Mouse (Mus musculus) left cerebral cortex, postnatal 25 days (tissue): ENCODE results near the gene Smim8. TPM values are rescaled to one million over a fixed set of nuclear protein-coding genes. Genes with fewer than 3 reads are reported as not detected.
"Not testable (repeated sequence)": the region's sequence is repeated elsewhere in the genome, so short reads cannot be mapped to it uniquely, and the experiment has no call there.

Source experiments
- DNase-seq, 2 experiments: peaks; one replicate each; pipeline ENCODE4 v3.0.0; 2022; ENCODE audit warnings: low spot score in 2 of 2, mixed read lengths in 1 of 2
- intact Hi-C: fragments of 180-260 bp; cut with DNase I; formaldehyde crosslinking; loops from one replicate; pipeline ENCODE4 v1.15.1; 2025
- total RNA-seq, 2 experiments: library from RNA; stranded (reverse); gene quantifications; 2 replicates each; pipeline ENCODE4 v1.2.3; 2021

Smim8 gene
- 10 to 100 TPM; 19.5 to 24.3 TPM for total RNA-seq

GRCm38 (mm10) chr4:34777677-34778527 is at the start of gene Smim8:
Gene Smim8 (minus strand): TSS chr4:34778423.
- peak; percentile 87 for DNase-seq
- intact Hi-C loops, result loop anchor here (1.0 to 5.0 kb wide), 2 partner anchors 91 to 109 kb away; partner anchors contain the start of gene Slc35a1

- intact Hi-C loops, result no loop called here
- DNase-seq, result peak in 1 of 2 experiments; percentile 53
These were observed 45.7 kb upstream of the Smim8 start for GRCm38 (mm10) chr4:34823901-34824300.

- DNase-seq, result no peak
- intact Hi-C loops, result no loop called here
These were observed 41.7 kb upstream of the Smim8 start for GRCm38 (mm10) chr4:34819904-34820303.

- intact Hi-C loops, result no loop called here
- DNase-seq, result no peak
These were observed 23.2 kb upstream of the Smim8 start for GRCm38 (mm10) chr4:34801166-34802034.

- intact Hi-C loops, result no loop called here
These were observed 19.8 kb upstream of the Smim8 start for GRCm38 (mm10) chr4:34798005-34798404.

GRCm38 (mm10) chr4:34797294-34797983 is 19.2 kb upstream of the Smim8 start:
- intact Hi-C loops, result no loop called here
- DNase-seq, result peak in 1 of 2 experiments; percentile 37

More at GRCm38 (mm10) chr4:34798005-34798404, 19.8 kb upstream of the Smim8 start:
- no peak for DNase-seq

GRCm38 (mm10) chr4:34796294-34796693 is 18.1 kb upstream of the Smim8 start:
- DNase-seq, result no peak
- intact Hi-C loops, result no loop called here

GRCm38 (mm10) chr4:34786476-34786875 is 8.3 kb upstream of the Smim8 start:
- intact Hi-C loops, result loop anchor here (5.0 kb wide), 1 partner anchor 136 kb away; no protein-coding TSS in a partner anchor

GRCm38 (mm10) chr4:34785646-34786045 is 7.4 kb upstream of the Smim8 start:
- DNase-seq, result no peak
- intact Hi-C loops, result loop anchor here (5.0 kb wide), 1 partner anchor 137 kb away; no protein-coding TSS in a partner anchor

More at GRCm38 (mm10) chr4:34786476-34786875, 8.3 kb upstream of the Smim8 start:
- DNase-seq, result no peak

GRCm38 (mm10) chr4:34784865-34785264 is 6.6 kb upstream of the Smim8 start:
- DNase-seq, result no peak
- intact Hi-C loops, result loop anchor here (5.0 kb wide), 1 partner anchor 137 kb away; no protein-coding TSS in a partner anchor

GRCm38 (mm10) chr4:34782730-34783129 is 4.5 kb upstream of the Smim8 start:
- no peak for DNase-seq
- intact Hi-C loops, result no loop called here

GRCm38 (mm10) chr4:34771652-34772371 is 6.4 kb downstream of the Smim8 start:
- no peak for DNase-seq
- intact Hi-C loops, result no loop called here

GRCm38 (mm10) chr4:34756163-34756562 is 22.1 kb downstream of the Smim8 start, which contains the start of gene Gm136:
Gene Gm136 (minus strand): TSS chr4:34756263.
- intact Hi-C loops, result no loop called here
- no peak for DNase-seq

- DNase-seq, result no peak
- intact Hi-C loops, result no loop called here
These were observed 29.0 kb downstream of the Smim8 start for GRCm38 (mm10) chr4:34749236-34749635.

- intact Hi-C loops, result no loop called here
- no peak for DNase-seq
These were observed 43.8 kb downstream of the Smim8 start for GRCm38 (mm10) chr4:34734461-34734860.

- DNase-seq, intact Hi-C loops: not testable (repeated sequence)
These were observed 44.8 kb downstream of the Smim8 start for GRCm38 (mm10) chr4:34733415-34733814.

GRCm38 (mm10) chr4:34729851-34730341 is 48.3 kb downstream of the Smim8 start, which contains the start of gene Cfap206:
Gene Cfap206 (minus strand): TSS chr4:34730206.
- DNase-seq, result peak; percentile 20 to 43
- intact Hi-C loops, result no loop called here

- DNase-seq, intact Hi-C loops: not testable (repeated sequence)
These were observed 52.5 kb downstream of the Smim8 start for GRCm38 (mm10) chr4:34725710-34726109.
